Mouse (Mus musculus) liver, adult 2 months (tissue): ENCODE measurements at regions not wholly inside any gene's neighbourhood (a gene's known extent, or its start where the extent isn't known, plus 50 kb on each side); places are given as distances from the start of the nearest gene placed in this dataset.

ENCODE experiments used
- CTCF ChIP-seq: fragments of 200-500 bp; IDR thresholded peaks from 2 replicates; pipeline ENCODE4 v1.5.1; 2011; ENCODE audit warnings: low read depth, low read length, control low read depth
- POLR2A ChIP-seq: fragments of 200-500 bp; IDR thresholded peaks from 2 replicates; pipeline ENCODE4 v1.6.1; 2011; ENCODE audit warnings: low read length, control low read depth; ENCODE audit not compliant: insufficient read depth; ENCODE audit errors: extremely low read depth

DNA sequence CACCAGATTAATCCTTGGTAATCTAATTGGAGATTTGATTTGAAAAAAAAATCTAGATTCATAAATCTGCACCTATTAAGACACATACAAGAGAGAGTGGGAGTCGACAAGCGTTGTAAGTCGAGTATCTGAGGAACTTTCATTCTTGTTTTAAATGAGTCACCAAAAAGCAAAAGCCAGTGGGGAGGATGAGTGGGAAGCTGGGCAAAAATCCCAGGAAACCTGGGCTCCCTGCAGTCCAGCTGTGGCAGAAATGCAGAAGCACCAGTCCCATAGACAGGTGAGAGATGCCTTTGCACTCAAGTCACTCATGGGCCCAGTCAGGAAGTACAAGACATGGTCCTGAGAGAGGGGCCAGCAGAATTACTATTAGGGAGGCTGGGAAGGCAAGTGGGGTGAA is 303.9 kb downstream of the Dcdc2c start:
- TF ChIP-seq CTCF (no peak), POLR2A (no peak)
